Mouse (Mus musculus) activated CD4-positive, CD25-positive, alpha-beta regulatory T cell, adult 4 months (primary cell): ENCODE measurements around the gene Thsd7b. TPM values are rescaled to one million over a fixed set of nuclear protein-coding genes. Genes with fewer than 3 reads are reported as not detected.

Experiments used
- ATAC-seq: one replicate; pipeline ENCODE4 v1.8.0; 2017
- polyA plus RNA-seq, 2 experiments: library from polyadenylated mRNA; unstranded; fragments of 100-300 nt; shearing (Covaris generic); gene quantifications; one replicate each; pipeline ENCODE4 v1.2.1; 2017

Thsd7b gene
- polyA plus RNA-seq = under 1 TPM; 0.57 to 0.71 TPM

GRCm38 (mm10) chr1:129272982-129273937 is at the start of gene Thsd7b:
TSS of gene Thsd7b (plus strand) at chr1:129273302.
- no peak for ATAC-seq

- no peak for ATAC-seq
Measured at GRCm38 (mm10) chr1:129244292-129244691, 28.8 kb upstream of the Thsd7b start.

GRCm38 (mm10) chr1:129250704-129251443 is 22.2 kb upstream of the Thsd7b start:
- ATAC-seq = no peak

DNA sequence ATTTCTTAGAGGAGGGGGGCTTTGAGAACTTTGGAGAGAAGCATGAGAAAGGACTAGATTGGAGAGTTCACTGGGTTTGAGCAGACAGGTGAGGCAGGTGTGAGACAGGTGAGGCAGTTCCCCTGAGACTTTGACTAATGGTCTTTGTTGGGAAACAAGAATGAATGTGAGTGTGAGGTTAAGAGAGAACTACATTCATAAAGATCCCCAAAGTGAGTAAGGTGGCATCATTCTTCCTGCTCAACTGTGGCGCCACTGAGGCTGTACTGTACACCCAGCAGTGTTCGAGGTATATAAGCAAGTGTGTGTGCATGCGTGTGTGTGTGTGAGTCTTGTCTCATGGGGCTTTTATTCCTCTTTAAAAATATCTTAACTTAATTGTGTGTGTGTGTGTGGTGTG is 6.4 kb upstream of the Thsd7b start:
- no peak for ATAC-seq

- ATAC-seq = no peak
Measured at GRCm38 (mm10) chr1:129304173-129304572, 31.1 kb downstream of the Thsd7b start.

GRCm38 (mm10) chr1:129324388-129324787 is 51.3 kb downstream of the Thsd7b start:
- no peak for ATAC-seq

DNA sequence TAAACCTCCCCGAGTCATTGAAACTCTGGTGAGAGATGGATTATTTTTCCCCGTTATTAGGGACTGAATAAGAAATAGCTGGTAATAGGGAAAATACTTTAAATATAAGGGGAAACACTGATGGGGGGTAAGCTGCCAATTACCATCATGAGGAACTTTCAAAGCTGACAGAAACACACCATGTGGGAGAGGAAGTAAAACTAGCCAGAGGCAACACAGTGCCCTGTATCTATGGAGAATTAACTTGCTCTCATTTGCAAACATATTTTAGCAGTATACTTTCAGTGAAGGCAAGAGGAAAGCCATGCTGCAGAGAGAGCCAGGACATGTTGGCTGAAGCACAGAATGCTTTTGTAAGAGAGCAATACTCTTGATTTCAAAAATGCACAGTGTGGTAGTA is 51.7 kb downstream of the Thsd7b start:
- ATAC-seq = no peak

DNA sequence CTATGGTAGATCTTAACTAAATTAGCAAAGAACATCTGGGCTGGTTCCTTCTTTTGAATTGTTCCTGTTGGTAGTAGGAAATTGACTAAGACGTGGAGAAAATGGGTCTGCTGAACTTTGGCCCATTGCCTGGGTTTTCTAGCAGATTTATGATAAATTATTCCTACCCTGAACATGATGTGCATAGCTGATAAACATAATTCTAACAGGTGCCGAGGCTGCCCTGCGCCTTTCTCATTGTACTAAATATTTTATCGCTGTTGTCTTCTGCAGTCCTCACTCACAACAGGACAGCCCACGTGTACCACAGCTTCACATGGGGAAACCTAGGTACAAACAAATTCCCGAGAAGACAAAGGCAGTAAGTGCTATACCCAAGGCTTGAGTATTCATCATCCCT is 83.5 kb downstream of the Thsd7b start:
- no peak for ATAC-seq

DNA sequence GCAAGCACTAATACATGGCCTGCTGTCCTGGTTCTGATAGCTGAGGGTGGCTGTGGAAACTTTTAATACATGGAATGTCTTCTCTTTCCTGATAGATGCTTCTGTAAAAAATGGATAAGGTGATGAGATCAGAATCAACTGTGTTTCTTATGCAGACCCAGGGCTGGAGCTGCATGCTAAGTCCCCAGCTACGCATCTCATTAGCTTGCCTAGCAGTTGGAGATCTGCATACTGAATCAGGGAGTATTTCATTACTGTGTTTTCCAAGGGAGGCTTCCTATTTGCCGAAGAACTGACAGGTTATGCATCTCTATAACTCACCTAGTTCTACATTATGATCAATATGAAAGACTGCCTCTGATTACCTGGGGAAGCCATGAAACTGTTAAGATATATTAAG is 84.3 kb downstream of the Thsd7b start:
- ATAC-seq = no peak

DNA sequence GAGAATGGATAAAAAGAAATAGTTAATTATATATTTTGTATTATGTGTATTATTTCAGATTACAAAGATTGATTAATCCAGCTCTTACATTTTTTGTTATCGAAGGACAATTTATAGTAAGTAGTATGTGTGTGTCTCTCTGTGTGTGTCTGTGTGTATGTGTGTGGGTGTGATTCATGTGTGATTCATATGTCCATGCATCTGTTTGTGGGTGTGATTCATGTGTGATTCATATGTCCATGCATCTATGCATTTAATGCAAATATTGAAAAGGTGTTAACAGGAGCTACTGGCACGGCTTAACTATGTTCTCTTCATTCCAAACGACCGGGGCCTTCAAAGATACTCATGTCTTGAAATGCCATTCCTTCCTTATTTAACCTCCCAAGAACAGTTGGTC is 90.3 kb downstream of the Thsd7b start:
- ATAC-seq = no peak

DNA sequence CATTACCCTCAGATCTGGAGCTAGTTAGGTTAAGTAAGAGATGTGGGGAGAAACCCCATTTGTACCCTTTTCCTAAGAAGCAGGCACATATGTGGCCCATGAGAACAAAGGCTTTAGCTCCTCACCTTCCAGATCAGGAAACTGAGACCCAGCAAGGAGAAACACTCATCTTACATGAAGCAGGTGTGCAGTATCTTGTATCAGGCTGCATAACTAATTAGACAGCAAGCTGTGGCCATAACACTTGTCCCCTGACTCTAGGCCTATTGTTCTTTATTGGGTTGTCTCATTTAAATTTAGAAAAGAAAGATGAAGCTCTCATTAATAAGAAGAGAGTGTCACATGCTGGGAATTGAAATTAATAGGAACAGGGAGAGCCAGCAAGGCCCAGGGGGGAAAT is 91.7 kb downstream of the Thsd7b start:
- no peak for ATAC-seq

- ATAC-seq = no peak
Measured at GRCm38 (mm10) chr1:129365590-129365989, 92.5 kb downstream of the Thsd7b start.

- ATAC-seq = no peak
Measured at GRCm38 (mm10) chr1:129386479-129386878, 113.4 kb downstream of the Thsd7b start.

GRCm38 (mm10) chr1:129411584-129411983 is 138.5 kb downstream of the Thsd7b start:
- ATAC-seq = no peak

- ATAC-seq = no peak
Measured at GRCm38 (mm10) chr1:129421581-129421980, 148.5 kb downstream of the Thsd7b start.

DNA sequence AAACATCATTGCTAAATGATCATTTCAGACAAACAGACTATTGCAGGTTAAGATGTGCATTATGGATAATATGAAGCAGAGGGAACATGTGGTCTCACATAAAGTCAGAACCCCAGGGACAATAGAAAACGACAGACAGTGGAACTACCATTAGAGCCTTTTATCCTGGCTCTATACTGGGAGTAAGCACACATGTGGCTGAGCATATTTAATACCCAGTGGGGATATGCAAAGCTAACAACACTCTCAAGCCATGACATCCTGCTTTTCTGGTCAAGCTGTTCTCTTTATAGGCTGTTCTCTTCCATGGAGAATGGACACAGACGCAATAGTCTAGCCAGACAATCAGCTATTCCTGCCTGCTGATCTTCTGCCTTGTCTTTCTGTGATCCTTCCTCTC is 191.3 kb downstream of the Thsd7b start:
- ATAC-seq = no peak

DNA sequence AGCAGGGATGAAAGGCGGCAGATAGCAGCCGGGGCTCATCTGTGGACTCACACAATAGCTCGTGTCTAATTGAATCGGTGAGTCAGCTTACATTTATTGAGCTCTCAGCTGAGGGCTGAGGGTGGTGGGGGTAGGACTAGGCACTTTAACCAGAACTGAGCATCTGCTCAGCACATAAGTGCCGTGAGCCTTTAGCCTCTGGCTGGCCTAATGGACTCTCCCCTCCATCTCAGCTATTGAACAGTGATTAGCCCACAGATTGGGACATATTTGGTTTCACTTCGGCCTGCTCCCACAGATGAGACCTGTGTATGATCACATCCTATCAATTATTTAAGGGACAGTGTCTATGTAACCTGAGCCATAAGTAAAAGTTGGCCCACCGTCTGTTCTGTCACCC is 200.4 kb downstream of the Thsd7b start:
- no peak for ATAC-seq

DNA sequence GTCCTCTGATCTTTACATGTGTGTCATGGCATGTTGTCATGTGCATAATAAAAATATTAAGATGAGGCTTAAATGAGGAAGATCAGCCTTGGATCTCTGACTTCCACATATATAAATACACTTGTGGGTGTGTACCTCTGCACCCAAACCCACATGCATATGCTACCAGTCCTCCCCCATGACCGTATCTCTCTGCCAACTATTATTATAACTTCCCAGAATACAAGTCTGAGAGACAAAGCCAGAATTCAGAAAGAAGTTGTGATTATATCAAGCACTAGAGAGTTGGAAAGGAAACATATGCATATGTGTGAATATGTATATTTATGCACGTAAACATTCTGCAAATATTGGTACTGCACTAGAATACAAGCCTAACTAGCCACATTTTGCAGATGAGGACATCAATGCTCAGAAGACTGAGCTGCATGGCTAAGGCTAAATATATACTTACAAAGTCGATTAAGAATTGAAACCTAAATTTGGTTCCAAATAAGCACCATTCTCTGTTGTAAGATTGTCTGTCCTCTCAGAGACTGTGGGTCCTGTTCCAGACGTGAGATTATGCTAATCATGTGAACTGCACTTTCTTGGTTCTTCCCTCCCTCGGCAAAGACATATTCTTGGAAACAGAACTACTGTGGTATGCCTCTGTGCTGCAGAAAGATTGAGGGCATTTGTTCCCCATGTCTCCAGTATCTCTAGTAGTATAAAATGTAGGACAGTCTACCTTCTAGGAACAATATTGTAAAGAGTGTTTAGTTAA is 211.3 kb downstream of the Thsd7b start:
- ATAC-seq = no peak

DNA sequence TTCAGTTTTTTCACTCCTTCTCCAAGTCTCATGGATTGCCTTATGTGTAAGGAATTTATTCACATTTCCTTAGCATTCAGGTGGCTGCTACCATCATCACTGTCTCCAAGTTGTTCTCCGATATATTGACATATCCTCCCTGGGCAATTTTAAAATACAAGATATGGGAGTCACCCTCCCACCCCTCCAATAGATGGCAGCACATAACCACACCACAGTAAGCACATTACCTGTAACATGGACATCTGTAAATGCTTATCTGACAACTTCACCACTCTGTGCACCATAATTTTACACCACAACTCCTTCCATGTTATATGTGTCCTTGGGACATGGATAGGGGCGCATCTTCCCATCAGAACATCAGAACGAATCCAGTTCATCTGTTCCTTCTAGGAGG is 218.0 kb downstream of the Thsd7b start:
- no peak for ATAC-seq

GRCm38 (mm10) chr1:129493929-129494328 is 220.8 kb downstream of the Thsd7b start:
- ATAC-seq = no peak

DNA sequence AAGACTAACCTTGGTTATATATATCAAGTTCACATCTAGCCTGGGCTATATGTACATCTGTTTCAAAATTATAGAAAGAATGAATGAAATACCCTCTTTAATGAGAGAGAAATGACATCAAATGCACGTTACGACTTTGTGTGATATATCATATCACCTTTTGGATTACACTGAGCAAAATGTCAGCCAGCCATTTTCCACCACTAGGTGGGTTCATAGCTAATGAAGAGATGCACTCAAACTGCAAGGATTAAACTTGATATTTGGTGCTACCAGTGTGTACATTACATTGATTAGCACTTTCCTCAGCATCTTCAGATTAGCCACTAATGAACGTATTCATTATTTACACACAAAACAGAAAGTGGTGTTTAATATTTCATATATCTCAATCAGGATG is 228.6 kb downstream of the Thsd7b start:
- no peak for ATAC-seq

GRCm38 (mm10) chr1:129516379-129516778 is 243.3 kb downstream of the Thsd7b start:
- ATAC-seq = no peak

DNA sequence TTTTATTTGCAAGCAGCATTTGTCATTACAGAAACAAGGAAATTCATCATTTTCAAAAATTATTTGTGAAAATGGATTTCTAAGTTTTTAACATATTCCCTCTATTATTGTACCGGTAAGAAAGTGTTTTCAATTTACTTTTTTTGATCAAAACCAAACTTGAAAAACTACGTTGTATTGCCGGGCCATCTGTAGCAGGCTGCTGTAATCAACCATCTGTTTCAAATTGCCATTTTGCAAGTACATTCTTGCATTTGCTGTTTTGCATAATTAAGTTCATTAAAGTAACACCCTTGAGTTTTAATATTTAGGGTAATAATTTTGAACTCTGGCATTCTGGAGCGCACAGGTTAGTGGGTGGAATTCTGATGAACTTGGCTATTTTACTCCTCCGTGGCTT is 246.6 kb downstream of the Thsd7b start:
- no peak for ATAC-seq
